Mouse (Mus musculus) urinary bladder, postnatal 10 days (tissue): Measurements from ENCODE around the gene Tarsl2.
A peak's percentile ranks its signal among the peaks of the same experiment; 100 is the strongest.

Source experiments
- DNase-seq: peaks from one replicate; pipeline ENCODE4 v3.0.0; 2022; ENCODE audit warnings: low spot score

The Tarsl2 gene

DNA sequence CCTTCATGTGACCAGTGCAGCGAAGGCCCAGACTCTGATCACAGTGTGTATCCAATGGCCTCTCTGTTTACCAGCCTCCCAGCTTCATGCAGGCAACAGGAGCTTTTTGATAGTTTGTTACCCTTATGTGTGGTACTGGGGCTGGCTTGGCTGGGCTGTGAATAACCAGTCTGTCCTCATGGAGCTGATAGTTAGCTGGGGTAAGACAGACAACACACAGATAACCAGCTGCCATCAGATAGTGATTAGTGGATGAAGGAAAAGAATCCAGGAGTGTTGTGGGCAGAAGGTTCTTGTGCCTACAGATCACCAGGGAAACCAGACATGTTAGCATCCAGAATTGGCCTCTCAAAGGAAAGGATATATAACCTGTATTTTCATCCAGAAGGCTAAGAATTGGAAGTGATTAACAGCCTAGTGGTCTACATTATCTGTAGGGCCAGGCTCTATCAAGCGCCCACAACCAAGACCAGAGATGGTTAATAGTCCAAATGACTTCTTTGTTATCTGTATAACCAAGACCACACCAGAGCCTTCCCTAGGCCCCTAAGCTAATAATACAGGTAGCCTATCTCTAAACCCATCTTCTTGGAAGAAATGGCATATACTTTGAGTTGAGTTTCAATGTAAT is 12.9 kb downstream of the Tarsl2 start:
- DNase-seq: no peak

- DNase-seq: no peak
Observed at GRCm38 (mm10) chr7:65663225-65663790, 18.6 kb downstream of the Tarsl2 start.

DNA sequence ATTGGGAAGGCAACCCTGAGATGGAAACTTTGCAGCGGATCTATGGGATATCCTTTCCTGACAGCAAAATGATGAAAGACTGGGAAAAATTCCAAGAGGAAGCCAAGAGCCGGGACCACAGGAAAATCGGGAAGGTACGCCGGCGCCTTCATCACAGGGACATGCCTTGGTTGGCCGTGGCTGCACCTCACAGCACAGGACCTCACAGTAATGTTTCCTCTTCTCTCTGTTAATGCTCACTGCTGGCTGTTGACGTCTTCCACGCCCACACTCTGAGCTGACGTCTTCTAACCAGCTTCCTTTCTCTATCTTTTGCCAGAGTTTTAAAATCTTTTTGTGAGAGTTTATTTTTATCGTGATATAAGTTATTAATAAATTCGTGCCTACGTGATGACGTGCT is 19.2 kb downstream of the Tarsl2 start:
- no peak for DNase-seq

DNA sequence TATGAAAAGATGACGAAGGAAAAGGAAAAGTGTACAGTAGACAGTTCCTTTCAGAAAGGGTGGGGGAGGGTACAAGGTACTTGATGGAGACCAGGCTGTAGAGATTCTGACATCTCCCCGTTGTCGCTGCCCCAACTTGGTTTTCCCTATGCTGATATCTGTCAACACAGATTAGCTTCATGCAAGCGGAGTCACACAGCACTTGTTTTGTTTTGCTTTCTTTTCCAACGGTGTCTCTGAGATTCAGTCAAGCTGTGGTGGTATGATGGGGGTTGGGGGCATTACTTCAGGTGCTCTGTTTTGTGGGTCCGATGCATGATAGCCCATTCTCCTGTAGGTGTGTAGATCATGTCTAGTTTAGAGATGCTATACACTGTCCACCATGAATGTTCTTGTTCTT is 22.8 kb downstream of the Tarsl2 start:
- no peak for DNase-seq

DNA sequence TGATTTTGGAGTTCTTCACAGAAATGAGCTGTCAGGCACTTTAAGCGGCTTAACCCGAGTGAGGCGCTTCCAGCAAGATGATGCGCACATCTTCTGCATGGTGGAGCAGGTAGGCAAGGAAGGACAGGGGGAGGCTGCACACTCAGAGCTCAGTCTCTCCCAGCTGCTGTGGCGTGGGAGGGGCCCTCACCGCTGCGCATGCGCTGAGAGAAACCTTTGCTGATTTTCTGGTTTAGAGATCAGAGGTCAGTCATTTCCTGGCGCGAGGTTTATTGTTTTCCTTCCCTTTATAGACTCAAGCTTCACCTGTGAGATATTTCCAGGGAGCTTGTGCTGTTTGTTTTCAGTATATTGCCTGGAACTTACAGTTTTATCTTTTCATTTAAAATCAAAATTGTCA is 33.4 kb downstream of the Tarsl2 start:
- DNase-seq: no peak

- no peak for DNase-seq
Observed at GRCm38 (mm10) chr7:65678900-65679595, 34.4 kb downstream of the Tarsl2 start.

DNA sequence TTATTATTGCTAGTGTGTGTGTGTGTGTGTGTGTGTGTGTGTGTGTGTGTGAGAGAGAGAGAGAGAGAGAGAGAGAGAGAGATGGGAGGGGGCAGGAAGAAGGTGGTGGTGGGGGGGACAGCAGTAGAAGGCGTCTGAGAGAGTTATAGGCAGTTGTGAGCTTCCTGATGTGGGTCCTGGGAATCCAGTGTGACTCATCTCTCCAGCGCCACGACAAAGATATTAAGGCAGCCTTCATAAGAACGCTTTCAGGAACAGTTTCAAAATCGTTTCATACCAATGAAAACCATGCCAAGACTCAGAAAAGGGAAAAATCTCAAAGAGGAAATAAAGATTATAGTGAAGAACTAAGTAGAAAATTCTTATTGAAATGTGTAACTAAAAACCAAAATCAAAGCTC is 36.5 kb downstream of the Tarsl2 start:
- no peak for DNase-seq

GRCm38 (mm10) chr7:65684256-65684835 is 39.6 kb downstream of the Tarsl2 start:
- DNase-seq: no peak

- DNase-seq: no peak
Observed at GRCm38 (mm10) chr7:65686664-65687063, 42.0 kb downstream of the Tarsl2 start.

DNA sequence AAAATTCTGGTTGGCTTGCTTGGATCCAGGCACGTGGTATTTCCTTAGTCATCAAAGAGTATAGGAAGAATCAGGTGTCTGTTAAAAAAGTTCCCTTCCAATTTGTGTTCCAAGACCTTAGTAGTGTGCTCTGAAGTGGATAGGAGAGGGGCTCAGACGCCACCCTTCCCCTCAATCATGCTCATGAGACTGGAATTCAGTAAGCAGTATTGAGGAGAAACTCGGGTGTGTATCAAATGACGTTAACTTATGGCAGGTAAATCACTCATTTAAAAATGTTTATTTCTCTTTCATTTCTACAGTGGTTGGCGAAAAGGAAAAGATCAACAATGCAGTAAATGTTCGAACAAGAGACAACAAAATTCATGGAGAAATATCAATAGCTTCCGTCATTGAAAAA is 46.2 kb downstream of the Tarsl2 start, which contains the start of gene Tm2d3:
TSS of gene Tm2d3 (plus strand) at position 301 of the 400 bp plus-strand sequence.
- no peak for DNase-seq

DNA sequence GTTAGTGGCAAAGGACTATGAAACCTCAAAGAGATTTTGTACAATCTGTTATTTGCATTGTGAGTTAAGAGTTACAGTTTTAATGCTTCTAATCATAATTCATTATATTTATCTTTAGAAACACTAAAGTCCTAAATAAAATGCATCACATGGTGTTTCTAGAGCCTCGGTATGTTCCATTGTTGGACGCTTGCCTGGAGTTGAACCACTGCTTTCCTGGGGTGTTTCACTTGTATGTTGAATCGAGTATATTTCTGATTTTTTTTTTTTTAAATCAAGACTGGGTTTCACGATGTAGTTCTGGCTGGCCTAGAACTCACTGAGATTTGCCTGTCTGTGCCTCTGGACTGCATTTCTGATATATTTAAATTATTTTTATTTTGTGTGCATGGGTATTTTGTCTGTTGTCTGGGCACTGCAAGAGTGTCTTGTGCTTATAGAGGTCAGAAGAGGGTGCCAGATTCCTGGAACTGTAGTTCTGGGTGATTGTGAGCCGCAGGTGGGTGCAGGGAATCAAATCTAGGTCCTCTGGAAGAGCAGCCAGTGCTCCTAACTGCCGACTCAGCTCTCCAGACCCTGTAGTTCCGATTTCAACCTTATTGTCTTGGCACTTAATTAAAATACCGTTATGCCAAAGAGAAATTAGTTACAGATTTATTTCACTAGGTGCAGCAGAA is 47.4 kb downstream of the Tarsl2 start:
- no peak for DNase-seq

- DNase-seq: no peak
Observed at GRCm38 (mm10) chr7:65692883-65693282, 48.2 kb downstream of the Tarsl2 start.

GRCm38 (mm10) chr7:65693301-65693821 is 48.7 kb downstream of the Tarsl2 start:
- DNase-seq: peak; percentile 58

- DNase-seq: no peak
Observed at GRCm38 (mm10) chr7:65696450-65696849, 51.8 kb downstream of the Tarsl2 start.

- DNase-seq: no peak
Observed at GRCm38 (mm10) chr7:65702076-65702475, 57.4 kb downstream of the Tarsl2 start.

DNA sequence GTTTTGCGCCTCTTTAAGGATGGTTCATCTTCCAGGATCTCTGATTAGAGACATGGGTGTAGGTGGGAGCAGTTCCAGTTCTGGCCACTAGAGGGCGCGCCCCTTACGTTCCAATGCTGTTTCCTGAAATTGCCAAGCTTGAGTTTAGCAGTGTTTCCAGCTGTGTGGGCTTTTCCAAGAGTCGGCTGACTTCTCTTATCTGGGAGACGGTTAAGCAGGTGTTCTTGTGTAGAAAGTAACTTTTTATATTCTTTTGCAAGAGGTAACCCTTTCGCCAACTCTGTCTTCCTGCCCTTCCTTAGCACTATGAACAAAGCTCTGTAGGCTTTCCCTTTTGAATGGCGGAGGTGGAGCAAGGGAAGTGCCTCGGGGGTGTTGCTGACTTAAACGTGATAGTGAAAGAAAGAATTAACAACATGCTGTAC is 60.1 kb downstream of the Tarsl2 start:
- no peak for DNase-seq

DNA sequence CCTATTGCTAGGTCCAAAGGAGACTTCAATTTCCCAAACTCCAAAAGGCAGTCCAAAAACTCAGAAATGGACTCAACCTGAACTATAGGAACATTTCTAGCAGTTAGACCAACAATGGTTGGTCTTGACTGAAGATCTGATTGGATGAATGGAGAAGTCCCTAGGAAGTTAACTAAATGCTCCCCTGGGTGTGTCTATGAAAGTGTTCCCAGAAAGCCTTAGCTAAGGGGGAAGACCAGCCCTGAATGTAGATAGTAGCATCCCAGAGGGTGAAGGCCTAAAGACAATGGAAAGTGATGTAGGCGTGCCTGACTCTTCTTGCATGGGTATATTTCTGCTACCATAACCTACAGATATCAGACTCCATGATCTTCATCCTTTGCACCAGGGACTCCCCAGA is 63.8 kb downstream of the Tarsl2 start:
- DNase-seq: no peak

DNA sequence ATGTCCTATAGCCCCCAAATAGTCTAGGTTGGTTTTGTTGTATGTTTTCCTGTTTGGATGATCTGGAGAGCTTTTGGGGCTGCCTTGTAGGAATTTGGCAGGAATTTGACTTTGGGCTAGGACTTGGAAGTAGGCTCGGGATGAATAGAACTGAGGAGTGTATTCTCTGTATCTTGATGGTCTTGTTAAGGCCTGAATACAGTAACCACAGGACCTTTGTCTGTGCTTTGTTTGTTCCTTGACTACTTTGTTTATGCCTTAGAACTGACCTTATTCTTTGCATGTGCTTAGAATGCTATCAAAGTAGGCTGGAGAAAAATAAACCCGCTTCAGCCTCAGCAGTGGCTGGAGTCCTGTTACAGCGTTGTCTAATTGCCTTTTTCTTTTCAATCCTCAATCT is 65.6 kb downstream of the Tarsl2 start:
- DNase-seq: no peak

DNA sequence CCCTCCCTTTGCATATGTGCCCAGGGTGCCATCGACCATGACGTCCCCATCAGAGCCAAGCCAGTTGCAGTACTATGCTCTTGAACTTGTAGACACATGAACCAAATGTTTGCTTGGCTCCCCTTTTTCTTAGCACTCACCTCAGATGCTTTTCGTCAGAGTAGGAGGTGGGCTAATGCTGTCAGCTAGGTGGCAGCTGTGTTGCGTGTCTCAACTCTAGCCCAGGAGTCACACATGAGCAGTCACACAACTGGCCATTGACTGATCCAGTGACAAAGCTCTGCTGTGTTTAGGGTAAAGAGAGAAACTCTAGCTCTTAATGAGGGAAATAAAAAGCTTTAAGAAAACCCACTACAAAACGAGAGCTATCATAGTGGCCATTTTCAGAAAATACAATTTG is 69.1 kb downstream of the Tarsl2 start:
- no peak for DNase-seq

- DNase-seq: no peak
Observed at GRCm38 (mm10) chr7:65714304-65714703, 69.6 kb downstream of the Tarsl2 start.

GRCm38 (mm10) chr7:65734024-65734423 is 89.3 kb downstream of the Tarsl2 start:
- no peak for DNase-seq

GRCm38 (mm10) chr7:65735261-65735660 is 90.6 kb downstream of the Tarsl2 start:
- DNase-seq: no peak
